Mouse (Mus musculus) neutrophil, adult 59 days (primary cell): ENCODE data around the gene Vpreb1. TPM values are rescaled to one million over a fixed set of nuclear protein-coding genes. Genes with fewer than 3 reads are reported as not detected.

Source experiments
- total RNA-seq, 2 experiments: library from RNA; stranded (reverse); gene quantifications; 1 replicate in 1 of 2; 2 replicates in 1 of 2; pipeline ENCODE4 v1.2.4; 2023

Vpreb1 gene
- 1 to 10 TPM; 2.2 to 4.7 TPM for total RNA-seq

DNA sequence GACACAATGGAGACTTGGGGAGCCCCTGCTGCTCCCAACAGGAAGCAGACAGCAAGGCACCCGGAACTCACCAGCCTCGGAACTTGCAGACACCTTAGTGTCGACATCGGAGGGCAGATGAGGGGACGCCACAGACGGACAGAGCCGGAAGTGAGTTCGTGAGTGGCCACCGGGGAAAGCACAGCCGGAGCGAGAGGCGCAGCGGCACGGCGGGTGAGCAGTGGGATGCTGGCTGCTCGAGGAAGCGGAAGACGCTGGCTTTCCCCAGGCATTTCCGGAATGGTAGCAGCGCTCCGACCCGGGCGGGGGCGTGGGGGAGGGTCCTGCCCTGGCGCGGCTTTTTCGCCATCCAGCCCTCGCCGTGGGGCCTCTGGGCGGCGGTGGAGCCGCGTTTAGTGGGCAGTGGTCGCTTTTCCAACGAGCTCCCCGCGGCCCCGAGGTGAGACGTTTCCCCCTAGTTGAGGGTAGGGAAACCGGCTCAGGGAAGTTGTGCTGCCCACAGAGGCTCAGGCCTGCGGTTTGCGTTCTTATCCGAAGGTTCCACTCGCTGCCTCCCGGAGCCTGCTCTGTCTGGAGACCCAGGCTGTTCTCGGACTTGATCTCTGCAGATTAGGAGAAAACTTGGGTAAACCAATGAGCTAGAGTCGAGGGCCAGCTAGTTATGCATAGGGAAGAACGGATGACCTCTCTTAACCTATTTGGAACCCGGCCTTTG is at the start of gene Vpreb1, which contains the start of gene Top3b:
TSS of gene Vpreb1 (minus strand) at position 227 of the 715 bp plus-strand sequence.
TSS of gene Top3b (plus strand) at position 120 of the 715 bp plus-strand sequence.

DNA sequence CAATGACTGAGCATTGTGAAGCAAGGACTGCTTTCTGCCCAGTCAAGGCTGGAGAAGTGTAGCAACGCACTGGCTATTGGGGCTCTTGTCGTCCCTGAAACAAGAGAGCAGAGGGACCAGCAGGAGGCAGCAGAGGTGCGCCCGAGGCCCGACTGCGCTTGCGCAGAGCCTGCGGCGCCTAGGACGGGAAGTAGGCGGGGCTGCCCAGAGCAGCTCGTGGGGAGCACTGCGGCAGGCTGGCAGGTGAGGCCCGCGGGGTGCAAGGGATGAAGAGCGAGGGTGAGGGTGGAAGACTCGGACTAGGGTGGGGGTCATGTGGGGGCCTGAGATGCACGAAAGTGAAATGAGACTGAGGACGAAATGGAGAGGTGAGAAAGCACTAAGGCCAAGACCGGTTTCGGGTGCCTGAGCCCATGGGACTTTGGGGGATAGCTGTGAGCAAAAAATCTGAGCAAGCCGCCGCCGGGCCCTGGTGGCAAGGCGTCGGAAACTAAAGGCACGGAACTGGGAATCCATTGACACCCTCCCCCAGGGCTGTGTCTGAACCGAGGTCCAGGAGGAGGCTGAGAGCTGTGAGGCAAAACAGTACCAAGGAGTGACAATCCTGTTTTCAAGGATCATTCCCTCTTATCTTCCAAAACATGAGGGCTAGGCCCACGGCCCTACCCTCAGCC is 25.9 kb upstream of the Vpreb1 start, which contains the start of gene Ppm1f:
TSS of gene Ppm1f (plus strand) at position 88 of the 674 bp plus-strand sequence.

DNA sequence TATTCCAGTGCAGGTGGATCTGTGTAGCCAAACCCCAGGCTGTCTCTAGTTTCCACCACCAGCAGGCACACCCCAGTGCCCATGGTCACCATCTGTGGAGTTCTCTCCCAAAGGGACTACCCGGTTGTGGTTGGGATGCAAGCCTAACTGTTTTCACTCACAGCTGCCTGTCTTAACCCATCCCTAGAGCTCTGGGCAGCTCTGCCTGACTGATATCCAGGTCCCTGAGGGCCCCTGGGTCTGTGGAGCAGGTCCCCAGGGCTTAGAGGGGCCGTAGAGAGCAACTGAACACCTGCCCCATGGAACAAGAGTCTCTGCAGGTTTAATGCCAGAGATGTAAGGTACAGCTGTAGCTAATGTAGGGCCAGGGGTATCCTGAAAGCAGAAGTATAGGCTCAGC is 6.7 kb downstream of the Vpreb1 start, which contains the start of gene Igll1:
TSS of gene Igll1 (minus strand) at position 8 of the 400 bp plus-strand sequence.

DNA sequence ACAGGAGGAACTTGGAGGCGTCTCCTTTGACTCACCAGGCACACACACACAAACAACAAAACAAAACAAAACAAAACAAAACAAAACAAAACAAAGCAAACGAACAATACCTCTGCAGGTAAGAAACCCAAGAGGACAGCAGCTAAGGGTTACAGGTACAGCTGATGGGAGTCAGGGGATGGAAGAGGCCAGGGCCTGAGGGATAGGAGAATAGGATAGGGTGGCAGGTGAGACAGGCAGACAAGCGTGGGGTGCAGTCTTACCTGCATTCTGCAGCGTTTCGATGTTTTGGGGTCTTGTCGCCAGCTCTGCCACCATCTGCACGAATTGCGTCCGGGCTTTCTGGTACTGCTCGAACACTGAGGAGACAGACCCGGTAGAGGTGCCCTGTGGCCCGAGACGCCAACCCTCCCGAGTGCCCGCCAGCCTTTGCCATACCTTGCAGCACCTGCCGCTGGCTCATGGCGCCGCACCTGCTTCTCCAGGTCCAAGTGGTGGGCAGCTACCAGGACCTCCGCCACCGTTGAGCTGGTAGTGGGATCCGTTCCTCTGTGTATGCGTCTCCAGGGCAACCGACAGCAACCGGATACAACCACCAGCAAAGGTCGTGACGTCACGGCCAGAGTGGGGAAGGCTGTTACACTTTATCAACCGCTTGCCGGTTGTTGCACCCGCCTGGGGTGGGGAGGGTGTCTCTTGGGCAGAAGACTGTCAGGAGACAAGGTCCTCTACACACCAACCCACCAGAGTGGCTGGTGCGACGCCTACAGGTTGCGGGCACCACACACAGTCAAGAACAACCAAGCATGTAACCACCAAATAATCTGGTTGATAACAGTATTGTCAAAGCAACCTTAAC is 41.7 kb downstream of the Vpreb1 start, which contains the start of gene Spag6l:
TSS of gene Spag6l (minus strand) at position 700 of the 859 bp plus-strand sequence.

Other genes with a start within 250 kb of the Vpreb1 start
- gene Olfr19, start 194.4 kb downstream of the Vpreb1 start, total RNA-seq, result not detected
- gene Spag6l, start 41.4 kb downstream of the Vpreb1 start, total RNA-seq, result 1 to 10 TPM; 5.7 TPM
- 1 to 10 TPM; 2.9 to 6.1 TPM for gene Igll1, start 6.9 kb downstream of the Vpreb1 start, total RNA-seq
- gene Top3b, start 107 bp downstream of the Vpreb1 start, total RNA-seq, result 10 to 100 TPM; 80.2 to 90.9 TPM
- gene Ppm1f, start 25.6 kb upstream of the Vpreb1 start, total RNA-seq, result 10 to 100 TPM in 1 of 2 experiments, 1 to 10 TPM in 1; 7.0 to 10.7 TPM
- 100 to 1,000 TPM in 1 of 2 experiments, 10 to 100 TPM in 1; 97.0 to 115 TPM for gene Mapk1, start 112.5 kb upstream of the Vpreb1 start, total RNA-seq
- under 1 TPM; 0.24 to 0.60 TPM for gene Ypel1, start 198.9 kb upstream of the Vpreb1 start, total RNA-seq
- 10 to 100 TPM; 69.9 to 81.1 TPM for gene Ppil2, start 240.4 kb upstream of the Vpreb1 start, total RNA-seq